Mouse (Mus musculus) G1E (cell line): ENCODE measurements around the gene Maats1.

Experiments
- CTCF ChIP-seq: IDR thresholded peaks from 2 replicates; pipeline ENCODE4 v1.5.1; 2012; ENCODE audit warnings: low read depth, low read length, inconsistent platforms, mixed read lengths
- GATA1 ChIP-seq: IDR thresholded peaks from 2 replicates; pipeline ENCODE4 v1.6.1; 2012; ENCODE audit warnings: borderline replicate concordance, low read length, inconsistent platforms, mixed read lengths
- GATA2 ChIP-seq: IDR thresholded peaks from 2 replicates; pipeline ENCODE4 v1.6.1; 2012; ENCODE audit warnings: low read depth, low read length, inconsistent platforms, borderline replicate concordance
- POLR2AphosphoS5 ChIP-seq: IDR thresholded peaks from 2 replicates; pipeline ENCODE4 v1.6.1; 2012; ENCODE audit warnings: low read depth, low read length, inconsistent platforms; ENCODE audit not compliant: insufficient replicate concordance

- TF ChIP-seq CTCF, result no peak
- TF ChIP-seq GATA1, result no peak
- TF ChIP-seq GATA2, result no peak
- no peak for TF ChIP-seq POLR2AphosphoS5
Observed at GRCm38 (mm10) chr16:38378591-38378990, 36.6 kb upstream of the Maats1 start.
